Mouse (Mus musculus) c-Kit-positive CD71-negative TER-119-negative erythroid progenitor cells, embryonic 14.5 days (primary cell): ENCODE results near the gene Dnah2.

Source experiments
- DNase-seq: peaks from one replicate; pipeline ENCODE4 v3.0.0-alpha.2; 2013; ENCODE audit warnings: low read depth

Dnah2 gene

DNA sequence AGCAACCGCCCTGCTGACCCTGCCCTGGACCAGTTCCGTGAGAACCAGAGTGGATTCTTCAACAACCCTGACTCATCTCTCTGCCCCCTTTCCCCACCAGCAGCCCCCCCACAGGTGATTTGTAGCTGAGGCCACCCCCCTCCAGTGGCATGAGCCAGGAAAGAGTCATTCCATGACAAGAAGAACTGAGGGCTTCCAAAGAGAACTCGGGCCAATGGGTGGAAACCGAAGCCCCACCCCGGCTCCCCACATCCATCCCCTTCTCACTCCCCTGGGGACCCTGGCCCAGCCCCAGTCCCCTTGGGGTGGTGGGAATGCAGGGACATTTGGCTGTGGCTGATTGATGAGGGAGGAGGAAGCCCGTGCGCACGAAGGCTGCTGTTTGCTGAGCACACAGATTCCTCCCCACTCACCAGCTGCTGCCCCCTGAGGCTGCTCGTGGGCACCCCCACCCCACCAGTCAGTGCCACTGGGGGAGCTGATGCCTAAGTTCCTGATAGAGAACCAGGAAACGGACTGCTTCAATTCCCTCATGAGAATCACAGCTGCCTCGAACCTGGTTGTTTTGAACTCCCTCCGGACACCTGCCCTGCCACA lies at the start of gene Dnah2:
Gene Dnah2 (minus strand): TSS at position 51 of the 597 bp plus-strand sequence.
- DNase-seq = no peak

DNA sequence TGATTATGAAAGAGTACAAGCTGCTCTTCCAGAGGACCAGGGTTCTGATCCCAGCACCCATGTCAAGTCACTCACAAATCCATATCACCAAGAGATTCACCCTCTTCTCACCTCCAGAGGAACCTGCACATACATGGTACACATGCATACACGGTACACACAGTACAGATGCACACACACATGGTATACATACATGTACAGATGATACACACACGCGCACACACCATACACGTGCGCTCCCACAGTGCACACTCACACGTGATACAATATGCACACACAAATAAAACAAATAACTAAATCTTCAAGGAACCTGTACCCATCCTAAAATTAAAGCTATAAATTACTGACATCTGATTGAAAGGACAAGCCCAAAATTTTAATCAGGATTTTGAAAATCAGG lies 45.9 kb upstream of the Dnah2 start:
- no peak for DNase-seq

DNA sequence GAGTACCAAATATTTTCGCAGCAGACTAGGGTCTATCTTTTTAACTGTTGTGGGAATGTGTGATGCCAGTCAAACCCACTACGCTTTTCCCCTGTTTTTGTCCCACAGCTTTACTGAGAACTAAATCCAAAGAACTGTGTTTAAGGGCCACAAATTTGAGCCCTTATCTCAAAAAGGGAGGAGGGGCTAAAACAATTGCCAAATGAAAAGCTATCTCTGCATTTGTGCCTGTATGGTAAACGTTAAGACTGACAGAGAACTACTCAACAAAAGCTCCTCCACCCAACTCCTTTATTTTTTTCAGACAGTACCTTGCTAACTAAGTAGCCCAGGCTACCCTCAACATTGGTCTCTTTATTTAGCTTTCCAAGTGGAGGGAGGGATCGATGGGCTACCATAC lies 43.9 kb upstream of the Dnah2 start:
- DNase-seq = no peak

DNA sequence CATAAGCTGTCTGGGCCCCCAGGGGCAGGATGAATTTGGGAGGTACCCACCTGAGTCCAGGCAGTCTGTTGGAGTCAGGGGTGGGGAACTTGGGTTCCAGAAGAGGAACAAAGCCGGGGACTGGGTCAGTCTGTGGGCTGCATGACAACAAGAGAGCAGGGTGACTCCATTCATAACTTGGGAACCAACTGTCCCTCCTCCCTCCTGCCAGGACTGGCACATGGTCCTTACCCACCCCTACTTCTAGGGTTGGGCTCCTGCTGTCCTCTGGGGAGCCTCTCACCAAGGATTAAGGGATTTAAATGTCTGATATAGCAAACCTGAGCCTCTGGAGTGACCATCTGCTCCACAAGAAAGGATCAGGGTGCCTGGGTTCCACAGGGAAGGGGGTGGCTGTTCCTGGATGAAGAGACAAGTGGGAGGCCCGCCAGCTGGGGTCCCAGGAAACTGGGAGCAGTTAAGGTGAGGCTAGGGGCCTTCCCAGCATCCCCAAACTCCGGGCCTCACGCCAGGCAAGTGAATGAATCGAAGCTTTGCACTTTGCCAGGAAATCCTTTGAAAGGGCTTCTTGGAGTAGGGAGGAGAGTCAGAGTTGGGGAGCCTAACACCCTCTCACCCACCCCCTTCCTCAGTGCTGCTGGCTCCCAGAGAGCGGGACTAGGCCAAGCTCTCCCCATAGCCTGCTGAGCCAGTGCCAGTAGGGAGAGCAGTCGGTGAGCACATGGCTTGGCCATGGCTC lies 43.2 kb upstream of the Dnah2 start:
- DNase-seq = no peak

DNA sequence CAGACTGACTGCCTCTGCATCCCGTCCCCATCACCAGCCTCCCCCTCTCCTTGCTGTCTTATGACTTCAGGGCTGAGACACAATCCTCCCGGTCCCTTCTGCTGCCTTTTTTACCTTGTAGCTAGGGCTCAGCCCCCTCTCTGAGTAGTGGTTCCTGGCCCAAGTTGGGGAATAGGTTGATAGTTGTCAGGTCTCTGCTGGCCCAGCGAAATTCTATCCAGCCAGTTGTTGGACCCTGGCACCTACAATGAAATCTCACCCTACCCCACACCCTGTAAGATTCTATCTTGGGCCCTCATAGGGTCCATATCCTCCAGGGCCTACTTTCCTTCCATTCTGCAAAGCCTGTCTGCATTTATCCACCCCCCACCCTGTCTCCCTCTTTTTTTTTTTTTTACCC lies 42.5 kb upstream of the Dnah2 start:
- no peak for DNase-seq

DNA sequence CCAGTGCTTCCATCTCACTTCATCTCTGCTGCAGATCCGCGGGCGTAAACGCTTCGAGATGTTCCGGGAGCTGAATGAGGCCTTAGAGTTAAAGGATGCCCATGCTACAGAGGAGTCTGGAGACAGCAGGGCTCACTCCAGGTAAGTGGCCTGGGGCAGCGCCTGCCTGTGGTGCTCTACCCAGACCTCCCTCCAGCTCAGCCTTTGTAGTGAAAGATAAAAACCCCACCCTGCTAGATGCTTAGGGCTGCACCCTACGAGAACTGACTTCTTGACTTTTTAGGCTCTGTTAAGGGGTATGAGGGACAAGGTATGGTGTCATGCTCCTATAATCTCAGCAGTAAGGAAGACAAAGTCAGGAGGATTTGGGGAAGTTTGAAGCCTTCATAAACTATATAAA lies 41.7 kb upstream of the Dnah2 start:
- DNase-seq = no peak

DNA sequence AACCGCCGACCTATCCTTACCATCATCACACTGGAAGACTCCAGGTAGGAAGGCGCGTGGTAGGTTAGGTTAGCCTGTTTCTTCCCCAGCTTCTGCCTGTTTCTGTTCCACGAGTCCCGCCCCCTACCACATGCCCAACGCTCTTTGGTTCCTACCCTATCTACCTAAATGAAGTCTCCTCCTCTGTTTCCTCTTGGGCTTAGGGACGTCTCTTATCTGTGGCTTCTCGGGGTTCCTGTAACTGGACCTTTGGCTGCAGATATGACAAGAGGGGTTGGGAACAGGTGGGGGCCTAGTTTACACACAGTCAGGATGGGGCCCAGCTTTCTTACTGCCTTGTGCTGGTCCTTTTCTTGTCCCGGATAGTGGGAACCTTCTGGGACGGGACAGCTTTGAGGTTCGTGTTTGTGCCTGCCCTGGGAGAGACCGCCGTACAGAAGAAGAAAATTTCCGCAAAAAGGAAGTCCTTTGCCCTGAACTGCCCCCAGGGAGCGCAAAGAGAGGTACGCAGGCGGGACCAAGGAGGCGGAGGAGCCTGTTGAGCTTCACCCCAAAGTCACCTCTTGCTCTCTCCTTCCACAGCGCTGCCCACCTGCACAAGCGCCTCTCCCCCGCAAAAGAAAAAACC lies 40.4 kb upstream of the Dnah2 start:
- DNase-seq = no peak

DNA sequence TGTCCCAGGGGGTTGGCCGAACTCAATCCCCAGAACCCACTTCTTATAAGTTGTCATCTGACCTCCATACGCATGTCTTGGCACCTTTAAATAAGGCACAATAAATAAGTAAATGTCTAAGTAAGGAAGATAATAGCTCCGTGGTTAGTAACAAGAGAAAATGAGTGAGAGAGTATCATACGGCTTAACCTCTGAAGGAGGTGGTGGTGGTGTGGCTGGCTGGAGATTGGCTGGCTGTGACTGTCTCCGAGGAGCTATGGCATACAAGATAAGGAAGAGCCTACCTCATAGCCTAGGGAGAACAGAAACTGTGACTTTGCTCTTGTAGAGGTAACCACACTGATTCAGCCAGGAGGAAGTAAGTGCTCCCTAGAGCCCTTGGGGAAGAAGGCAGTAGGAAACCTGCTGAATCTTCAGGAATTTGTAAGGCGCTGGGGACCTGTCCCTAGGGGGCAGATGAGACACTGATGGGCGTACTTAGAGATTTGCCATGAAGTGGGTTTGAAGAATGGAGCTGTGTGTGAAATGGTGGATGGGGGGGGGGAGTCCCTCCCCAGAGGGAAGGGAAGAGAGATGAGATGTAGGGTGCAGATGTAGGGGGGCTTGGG lies 36.9 kb upstream of the Dnah2 start:
- peak; percentile 45 for DNase-seq

DNA sequence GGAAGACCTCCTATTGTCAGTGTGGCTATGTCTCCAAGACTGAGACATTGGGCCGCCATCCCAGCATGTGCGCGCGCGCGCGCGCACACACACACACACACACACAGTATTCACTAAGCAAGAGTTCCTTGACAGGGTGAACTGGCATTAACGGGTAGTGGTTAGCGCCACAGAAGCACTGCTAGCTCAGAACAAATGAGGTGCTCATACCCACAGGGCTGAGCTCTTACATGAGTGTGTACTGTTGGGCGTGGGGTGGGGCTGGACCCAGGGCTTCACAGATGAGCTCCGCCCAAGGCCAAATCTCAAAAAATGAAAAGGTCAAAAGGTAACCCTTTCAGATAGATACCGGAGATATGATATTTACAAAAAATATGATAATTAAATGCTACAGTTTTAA lies 36.0 kb upstream of the Dnah2 start:
- no peak for DNase-seq

DNA sequence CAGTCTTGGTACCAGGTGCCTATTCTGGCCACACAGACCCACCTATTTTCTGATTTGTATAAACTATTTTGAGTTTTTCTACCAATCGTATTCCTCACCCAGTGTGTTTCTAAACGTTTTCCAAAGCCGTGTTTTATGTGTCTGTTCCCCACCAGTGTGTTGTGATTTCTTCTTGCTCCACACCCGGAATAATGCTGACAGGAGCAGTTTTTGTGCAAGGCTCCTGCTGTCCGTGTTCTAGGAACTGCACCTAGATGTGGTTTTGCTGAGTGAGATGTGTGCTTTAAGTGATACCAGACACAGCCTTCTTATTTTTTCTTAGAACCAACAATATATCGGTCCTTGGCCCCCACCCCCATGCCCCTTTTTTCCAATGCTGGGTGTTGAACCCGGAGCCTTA lies 35.1 kb upstream of the Dnah2 start:
- no peak for DNase-seq

DNA sequence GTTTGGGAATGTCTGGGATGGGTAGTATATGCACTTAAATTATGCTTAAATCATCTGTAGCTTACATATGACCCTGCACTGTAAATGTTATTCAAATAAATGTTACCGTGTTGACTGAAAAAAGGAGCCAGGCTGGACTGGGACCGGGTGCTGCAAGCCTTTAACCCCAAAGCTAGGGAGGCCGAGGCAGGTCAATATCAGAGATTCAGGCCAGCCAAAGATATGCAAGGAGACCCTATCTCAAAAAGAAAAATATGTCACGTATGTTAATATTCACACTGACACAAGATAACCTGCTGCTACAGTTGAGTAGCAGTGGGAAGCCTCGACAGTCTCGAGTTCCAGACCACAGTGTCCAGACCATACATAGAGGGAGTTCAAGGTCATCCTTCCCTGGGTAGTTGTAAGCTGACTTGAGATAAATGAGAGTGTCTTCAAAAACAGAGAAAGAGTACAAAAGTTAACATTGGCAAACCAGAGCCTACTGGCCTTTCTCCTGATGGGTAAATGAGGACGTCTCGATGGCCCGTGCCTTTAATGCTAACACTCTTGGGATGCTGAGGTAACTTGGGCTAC lies 33.4 kb upstream of the Dnah2 start:
- DNase-seq = no peak

DNA sequence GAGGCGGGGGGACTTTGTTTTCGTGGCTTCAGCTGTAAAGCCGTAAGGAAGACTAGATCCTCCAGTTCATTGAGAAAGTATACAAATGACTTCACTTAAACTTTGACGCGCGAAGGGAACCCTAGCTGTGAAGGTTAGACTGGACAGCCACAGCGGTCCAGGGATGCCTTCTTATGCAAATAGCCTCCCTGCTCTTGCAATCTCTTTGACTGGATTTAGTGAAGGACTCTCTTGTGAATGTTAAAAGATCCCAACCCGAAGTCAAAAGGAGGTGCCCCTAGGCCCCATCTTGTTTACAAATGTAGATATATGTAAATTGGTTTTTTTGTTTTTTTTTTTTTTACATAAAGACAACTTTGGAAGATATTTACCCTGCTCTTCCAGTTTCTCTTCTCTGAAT lies 32.9 kb upstream of the Dnah2 start:
- DNase-seq = no peak

DNA sequence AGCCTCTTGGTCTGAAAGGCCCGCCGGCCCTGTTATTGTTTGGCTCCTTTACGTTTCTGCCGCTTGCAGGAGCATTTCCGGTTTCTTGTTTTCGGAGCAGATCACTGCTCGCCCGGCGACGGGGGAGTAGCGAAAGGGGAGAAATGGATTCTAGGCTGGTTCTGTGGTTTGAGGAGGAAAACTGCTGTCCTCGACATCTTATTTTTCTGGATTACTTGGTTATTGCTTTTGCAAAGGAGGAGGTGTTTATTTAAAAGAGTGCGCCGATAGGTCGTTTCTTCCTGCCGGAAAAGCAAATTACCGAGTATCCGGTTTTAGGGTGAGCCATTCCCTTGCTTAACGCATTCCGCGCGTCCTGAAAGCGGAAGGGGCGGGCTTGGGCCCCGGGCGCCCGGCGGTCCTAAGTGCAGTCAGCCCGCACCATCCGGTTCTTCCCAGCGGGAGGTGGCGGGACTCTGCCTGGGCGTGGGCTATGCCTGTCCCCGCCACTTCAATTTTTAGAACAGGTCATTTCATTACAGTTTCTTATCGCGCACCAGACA lies 32.3 kb upstream of the Dnah2 start:
- peak; percentile 85 for DNase-seq

DNA sequence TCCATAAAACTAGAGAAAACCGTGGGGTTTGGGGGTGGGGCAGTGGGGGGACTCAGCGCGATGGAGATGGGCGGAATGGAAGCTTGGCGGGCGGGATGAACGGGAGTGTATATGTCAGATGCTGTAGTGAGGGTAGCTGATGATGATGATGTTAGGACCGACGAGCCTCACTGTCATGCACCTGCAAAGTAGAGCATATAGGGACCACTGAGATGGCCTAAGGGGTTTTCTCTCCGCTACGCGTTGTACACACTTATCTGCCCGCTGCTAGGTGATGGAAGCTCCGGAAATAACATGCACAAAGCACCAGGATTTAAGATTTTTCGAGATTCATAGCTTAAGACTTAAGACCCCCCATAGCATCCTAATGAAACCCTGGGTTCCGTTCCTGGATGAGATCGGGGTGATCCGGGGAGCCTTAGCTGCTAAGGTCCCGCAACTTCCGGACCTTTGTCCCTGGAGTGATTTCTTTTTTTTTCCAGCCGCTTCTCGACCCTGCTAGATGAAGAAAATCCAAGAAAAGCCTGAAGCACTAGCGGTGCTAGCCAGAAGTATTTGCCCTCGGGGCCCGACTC lies 31.7 kb upstream of the Dnah2 start:
- no peak for DNase-seq

DNA sequence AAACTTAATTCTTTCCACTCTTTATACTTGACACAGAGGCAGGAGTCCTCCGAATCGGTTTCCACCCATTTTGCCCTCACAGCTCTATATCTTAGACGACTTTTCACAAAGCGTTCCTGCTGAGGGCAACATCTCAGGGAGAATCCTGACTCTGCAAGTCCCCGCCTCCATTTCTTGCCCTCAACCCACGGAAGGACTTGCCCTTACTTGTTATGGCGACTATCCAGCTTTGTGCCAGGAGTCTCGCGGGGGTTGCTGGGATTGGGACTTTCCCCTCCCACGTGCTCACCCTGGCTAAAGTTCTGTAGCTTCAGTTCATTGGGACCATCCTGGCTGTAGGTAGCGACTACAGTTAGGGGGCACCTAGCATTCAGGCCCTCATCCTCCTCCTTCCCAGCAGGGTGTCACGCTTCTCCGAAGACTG lies 31.2 kb upstream of the Dnah2 start, which contains the start of the genes Wrap53 and Trp53:
Gene Wrap53 (minus strand): TSS at position 165 of the 424 bp plus-strand sequence.
Gene Trp53 (plus strand): TSS at position 269 of the 424 bp plus-strand sequence.
- peak; percentile 90 for DNase-seq

DNA sequence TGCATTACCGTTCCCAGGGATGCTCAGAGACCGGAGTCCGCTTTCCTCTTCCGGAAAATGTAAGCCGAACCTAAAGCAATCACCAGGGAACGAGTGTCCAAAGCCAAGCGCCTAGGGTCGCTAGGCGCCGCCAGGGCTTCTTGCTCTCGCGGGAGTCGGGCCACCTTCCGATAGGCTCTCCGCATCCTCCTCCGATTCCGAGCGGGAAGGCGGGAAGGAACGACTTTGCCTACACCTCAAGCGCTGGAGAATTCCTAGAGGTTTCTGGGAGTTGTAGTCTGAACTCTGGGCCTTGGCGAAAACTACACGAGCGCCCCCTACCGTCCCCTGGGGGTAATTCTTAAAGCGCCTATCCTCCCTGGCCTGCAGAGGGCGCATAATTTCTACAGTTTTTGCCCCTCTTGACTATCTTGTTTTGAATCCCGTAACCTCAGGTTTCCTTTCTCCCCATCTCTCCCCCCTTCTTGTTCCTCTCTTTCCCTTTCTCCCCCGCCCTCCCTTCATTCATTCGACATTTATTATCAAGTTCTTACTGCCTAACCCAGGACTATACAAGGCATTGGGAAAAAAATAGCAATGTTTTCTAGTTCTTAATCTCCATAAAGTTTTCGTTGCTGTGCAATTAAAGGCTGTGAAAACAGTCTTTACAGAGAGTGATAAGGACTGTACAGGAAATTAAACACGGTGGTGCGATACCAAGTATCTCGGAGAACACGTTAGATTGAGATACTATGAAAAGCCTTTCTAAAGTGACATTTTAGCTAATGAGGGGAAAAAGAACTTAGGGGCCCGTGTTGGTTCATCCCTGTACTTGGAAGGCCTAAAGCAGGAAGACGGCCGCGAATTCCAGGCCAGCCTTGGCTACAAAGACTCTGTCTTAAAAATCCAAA lies 30.5 kb upstream of the Dnah2 start:
- peak; percentile 99 for DNase-seq

DNA sequence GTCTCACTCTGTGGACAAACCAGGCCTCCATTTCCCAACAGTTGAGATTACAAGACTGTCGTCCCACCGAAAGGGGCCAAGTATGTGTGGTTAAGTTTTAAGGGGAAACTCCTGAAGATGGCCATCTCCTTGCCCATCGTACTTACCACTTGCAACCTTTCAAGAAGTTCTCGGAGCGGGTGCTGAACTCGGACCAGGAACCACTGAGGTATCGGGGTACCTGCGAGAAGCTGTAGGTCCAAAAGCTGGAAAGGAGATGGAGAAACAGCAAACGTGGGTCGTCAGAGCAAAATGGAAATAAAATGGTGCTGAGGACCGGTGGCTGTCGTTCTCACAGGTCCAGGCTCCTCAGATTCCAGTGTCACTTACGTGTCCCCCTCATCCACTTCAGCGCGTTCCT lies 29.4 kb upstream of the Dnah2 start:
- no peak for DNase-seq

DNA sequence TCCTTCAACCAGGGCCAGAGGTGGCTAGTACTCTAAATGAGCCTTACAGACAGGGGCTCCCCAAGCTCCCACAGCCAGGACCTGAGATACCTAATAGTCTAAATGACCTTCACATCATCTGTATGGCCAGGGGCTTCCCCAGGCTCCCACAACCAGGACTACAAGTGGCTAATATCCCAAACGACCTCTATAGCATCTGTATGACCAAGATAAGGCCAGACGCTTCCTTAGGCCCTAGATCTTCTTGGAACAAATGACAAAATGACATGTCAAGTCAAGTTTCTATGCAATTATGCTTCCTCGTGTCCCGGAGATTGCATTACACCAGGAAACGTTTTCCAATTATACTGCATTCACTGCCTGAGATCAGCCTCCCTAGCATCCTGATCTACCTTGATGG lies 27.4 kb upstream of the Dnah2 start:
- no peak for DNase-seq

DNA sequence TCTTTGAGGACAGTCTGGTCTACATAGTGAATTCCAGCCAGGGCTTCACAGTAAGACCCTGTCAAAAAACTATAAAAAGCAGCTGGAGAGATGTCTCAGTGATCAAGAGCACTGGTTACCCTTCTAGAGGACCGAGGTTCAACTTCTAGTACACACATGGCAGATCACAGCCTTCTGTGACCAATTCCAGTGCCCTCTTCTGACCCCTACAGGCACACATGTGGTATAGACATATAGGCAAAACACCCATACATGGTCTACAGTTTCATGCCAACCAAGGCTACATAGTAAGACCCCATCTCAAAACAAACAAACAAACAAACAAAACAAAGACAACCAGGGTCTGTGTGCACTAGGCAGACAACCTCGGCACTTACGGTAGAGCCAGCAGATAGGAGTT lies 26.3 kb upstream of the Dnah2 start:
- peak; percentile 38 for DNase-seq

DNA sequence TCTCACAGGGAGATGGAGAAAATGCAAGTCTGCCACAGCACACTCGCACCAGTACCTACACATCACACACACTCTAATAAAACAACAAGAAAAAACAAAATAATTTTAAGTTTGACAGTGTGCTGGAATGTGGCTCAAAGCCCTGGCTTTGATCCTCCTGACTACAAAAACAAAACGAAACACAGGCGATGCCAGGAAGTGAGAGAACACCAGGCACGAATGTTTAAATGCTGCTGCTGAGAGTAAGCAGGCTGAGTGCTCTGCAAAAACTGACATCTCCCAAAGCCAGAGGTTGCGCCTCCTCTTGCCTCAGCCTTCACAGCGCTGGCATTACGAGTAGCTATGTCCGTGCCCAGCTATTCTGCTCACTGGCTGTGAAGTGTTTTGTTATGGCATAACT lies 16.2 kb upstream of the Dnah2 start:
- no peak for DNase-seq

DNA sequence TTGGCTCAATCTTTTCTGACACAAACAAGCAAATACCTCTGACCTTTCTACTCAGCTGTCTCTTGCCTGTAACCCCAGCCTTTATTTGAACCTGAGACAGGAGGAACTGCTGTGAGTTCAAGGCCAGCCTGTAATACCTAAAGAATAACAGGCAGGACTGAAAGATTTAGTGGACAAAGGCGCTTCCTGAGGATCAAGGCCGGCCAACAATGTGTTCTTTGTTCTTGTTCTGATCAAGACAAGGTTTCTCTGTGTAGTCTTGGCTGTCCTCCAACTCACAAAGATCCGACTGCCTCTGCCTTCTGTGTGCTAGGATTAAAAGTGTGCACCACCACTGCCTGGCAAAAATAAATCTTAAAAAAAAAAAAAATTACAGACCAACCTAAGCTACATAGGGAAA lies 15.5 kb upstream of the Dnah2 start:
- DNase-seq = no peak
